Mouse (Mus musculus) fat pad, adult 2 months (tissue): Measurements from ENCODE around the gene Marcks.
"Not testable (repeated sequence)": the region's sequence is repeated elsewhere in the genome, so short reads cannot be mapped to it uniquely, and the experiment has no call there.

Experiments
- DNase-seq: peaks from one replicate; pipeline ENCODE4 v3.0.0-alpha.2; 2011; ENCODE audit warnings: low read depth, low spot score; ENCODE audit errors: extremely low read depth

Gene Marcks

GRCm38 (mm10) chr10:37136981-37137518 is 1.7 kb downstream of the Marcks start:
- no peak for DNase-seq

- no peak for DNase-seq
Measured at GRCm38 (mm10) chr10:37135951-37136751, 2.6 kb downstream of the Marcks start.

GRCm38 (mm10) chr10:37133876-37134708 is 4.6 kb downstream of the Marcks start:
- no peak for DNase-seq

GRCm38 (mm10) chr10:37132671-37133070 is 6.0 kb downstream of the Marcks start:
- DNase-seq, result no peak

- no peak for DNase-seq
Measured at GRCm38 (mm10) chr10:37129652-37130051, 9.1 kb downstream of the Marcks start.

- DNase-seq, result no peak
Measured at GRCm38 (mm10) chr10:37115329-37115728, 23.4 kb downstream of the Marcks start.

- no peak for DNase-seq
Measured at GRCm38 (mm10) chr10:37112812-37113211, 25.9 kb downstream of the Marcks start.

- no peak for DNase-seq
Measured at GRCm38 (mm10) chr10:37112362-37112761, 26.4 kb downstream of the Marcks start.

GRCm38 (mm10) chr10:37111432-37111831 is 27.3 kb downstream of the Marcks start:
- DNase-seq, result no peak

GRCm38 (mm10) chr10:37106871-37107627 is 31.7 kb downstream of the Marcks start:
- DNase-seq, result no peak

- DNase-seq, result no peak
Measured at GRCm38 (mm10) chr10:37106303-37106702, 32.4 kb downstream of the Marcks start.

GRCm38 (mm10) chr10:37102227-37103080 is 36.3 kb downstream of the Marcks start:
- DNase-seq, result no peak

GRCm38 (mm10) chr10:37101733-37102132 is 37.0 kb downstream of the Marcks start:
- DNase-seq, result no peak

- DNase-seq, result no peak
Measured at GRCm38 (mm10) chr10:37096529-37096928, 42.2 kb downstream of the Marcks start.

GRCm38 (mm10) chr10:37095803-37096202 is 42.9 kb downstream of the Marcks start:
- DNase-seq, result no peak

- DNase-seq, result no peak
Measured at GRCm38 (mm10) chr10:37093306-37093705, 45.4 kb downstream of the Marcks start.

GRCm38 (mm10) chr10:37090411-37090810 is 48.3 kb downstream of the Marcks start:
- DNase-seq, result no peak

GRCm38 (mm10) chr10:37084071-37084470 is 54.6 kb downstream of the Marcks start:
- DNase-seq, result not testable (repeated sequence)
